Mouse (Mus musculus): Measurements from ENCODE around the gene Shank1.

GRCm38 (mm10) chr7:44373460-44373859 lies 63.4 kb downstream of the Shank1 start:
- TF ChIP-seq CTCF (IDR thresholded peaks at IDR 0.05; ENCODE audit: control insufficient read depth, insufficient read depth, insufficient replicate concordance, low read depth, low read length): no peak
- no peak for TF ChIP-seq POLR2A (IDR thresholded peaks at IDR 0.05; ENCODE audit: control insufficient read depth, low read depth, low read length)

Measured in testis, adult 2 months (tissue).